20 mouse cellular contexts compared by ENCODE assay signal in genomic region chr17:49215281-49215680, GRCm38 (mm10).
DNase-seq lines count a peak whose midpoint lies in the region; ATAC-seq and TF ChIP-seq lines count a peak whose summit lies in the region.
"Had no signal": no experiment of that assay in that cellular context is flagged by ENCODE, and none has a peak within 500 bp of the region (broad histone marks: within the 10 kb centered on the region; RNA-seq: fewer than 3 reads in every experiment).

No protein-coding gene starts in this region.

- TF ChIP-seq POLR2A in brain, embryonic 14.5 days (IDR thresholded peaks at IDR 0.05; ENCODE audit: borderline replicate concordance, extremely low read depth, insufficient read depth, insufficient read length, poor library complexity, severe bottlenecking): no peak

- H3K4me3 ChIP-seq in hindbrain, postnatal 0 days (ENCODE audit: low read length): no peak overlapping the region
- no peak overlapping the region for H3K4me3 ChIP-seq in hindbrain, embryonic 12.5 days
- H3K4me3 ChIP-seq: embryonic facial prominence, embryonic 15.5 days; hindbrain, embryonic 13.5 days; left cerebral cortex, adult 2 months; limb, embryonic 10.5 days; midbrain, embryonic 13.5 days; neural tube, embryonic 15.5 days; stomach, embryonic 15.5 days had no signal

- no peaks in the 10 kb centered on the region for H3K36me3 ChIP-seq in hindbrain, postnatal 0 days (ENCODE audit: insufficient read depth, low read length)
- no peaks in the 10 kb centered on the region for H3K36me3 ChIP-seq in hindbrain, embryonic 12.5 days
- H3K36me3 ChIP-seq: embryonic facial prominence, embryonic 15.5 days; hindbrain, embryonic 13.5 days; limb, embryonic 10.5 days; midbrain, embryonic 13.5 days; neural tube, embryonic 15.5 days; stomach, embryonic 15.5 days had no signal

- no peaks in the 10 kb centered on the region for H3K4me1 ChIP-seq in hindbrain, postnatal 0 days (ENCODE audit: insufficient read depth, low read length)
- no peaks in the 10 kb centered on the region for H3K4me1 ChIP-seq in hindbrain, embryonic 12.5 days
- H3K4me1 ChIP-seq: embryonic facial prominence, embryonic 15.5 days; midbrain, embryonic 13.5 days; neural tube, embryonic 15.5 days; stomach, embryonic 15.5 days had no signal

- TF ChIP-seq CTCF in hindbrain, postnatal 0 days (IDR thresholded peaks at IDR 0.05; ENCODE audit: low read depth): no peak
- TF ChIP-seq CTCF in brain, embryonic 14.5 days (IDR thresholded peaks at IDR 0.05; ENCODE audit: borderline replicate concordance, extremely low read depth, insufficient read depth, insufficient read length): no peak

- no peaks in the 10 kb centered on the region for H3K9me3 ChIP-seq in hindbrain, postnatal 0 days (ENCODE audit: low read length)
- no peaks in the 10 kb centered on the region for H3K9me3 ChIP-seq in hindbrain, embryonic 12.5 days (replicated peaks)
- H3K9me3 ChIP-seq: embryonic facial prominence, embryonic 15.5 days; hindbrain, embryonic 13.5 days; limb, embryonic 10.5 days; midbrain, embryonic 13.5 days; neural tube, embryonic 15.5 days; stomach, embryonic 15.5 days had no signal

- DNase-seq in hindbrain, postnatal 0 days (ENCODE audit: low spot score): peak; percentile 51
- DNase-seq in brain, embryonic 14.5 days (ENCODE audit: low read depth): peak; percentile 34
- DNase-seq in cerebellum, adult 11-12 months: peak; percentile 93
- peak; percentile 91 to 95 for DNase-seq in cerebellum, postnatal 14 days
- DNase-seq: kidney, adult 8-10 months; kidney, postnatal 14 days; liver, postnatal 0 days; right cerebral cortex, postnatal 25 days; thymus, adult 2 months had no signal

- no peak overlapping the region for H3K4me2 ChIP-seq in hindbrain, postnatal 0 days (ENCODE audit: low read depth, low read length)
- no peak overlapping the region for H3K4me2 ChIP-seq in hindbrain, embryonic 12.5 days (replicated peaks)
- H3K4me2 ChIP-seq: embryonic facial prominence, embryonic 15.5 days; hindbrain, embryonic 13.5 days; midbrain, embryonic 13.5 days; neural tube, embryonic 15.5 days; stomach, embryonic 15.5 days had no signal

- 61% methylated on average over 8 of the region's 8 CpGs for WGBS in hindbrain, postnatal 0 days
- WGBS in hindbrain, embryonic 12.5 days: 84% methylated on average over 8 of the region's 8 CpGs

- no peaks in the 10 kb centered on the region for H3K27me3 ChIP-seq in hindbrain, postnatal 0 days (ENCODE audit: insufficient read depth, low read length)
- H3K27me3 ChIP-seq in hindbrain, embryonic 12.5 days: peaks cover 5% of the 10 kb centered on the region; the same call in 1 of the 2 replicates
- H3K27me3 ChIP-seq: embryonic facial prominence, embryonic 15.5 days; midbrain, embryonic 13.5 days; neural tube, embryonic 15.5 days; stomach, embryonic 15.5 days had no signal

- no peak overlapping the region for H3K27ac ChIP-seq in hindbrain, postnatal 0 days
- H3K27ac ChIP-seq in hindbrain, embryonic 12.5 days: no peak overlapping the region
- H3K27ac ChIP-seq: embryonic facial prominence, embryonic 15.5 days; hindbrain, embryonic 13.5 days; left cerebral cortex, adult 2 months; limb, embryonic 10.5 days; midbrain, embryonic 13.5 days; neural tube, embryonic 15.5 days; stomach, embryonic 15.5 days had no signal

- H3K9ac ChIP-seq in hindbrain, postnatal 0 days (replicated peaks; ENCODE audit: low read length): no peak overlapping the region
- no peak overlapping the region for H3K9ac ChIP-seq in hindbrain, embryonic 12.5 days
- H3K9ac ChIP-seq: embryonic facial prominence, embryonic 15.5 days; hindbrain, embryonic 13.5 days; liver, postnatal 0 days; midbrain, embryonic 13.5 days; neural tube, embryonic 15.5 days; stomach, embryonic 15.5 days had no signal

- ATAC-seq in hindbrain, postnatal 0 days: peak; percentile 52
- no peak for ATAC-seq in hindbrain, embryonic 12.5 days (ENCODE audit: low FRiP score)
- no peak for ATAC-seq in megakaryocyte progenitor cell, adult 5-6 weeks (replicated peaks; ENCODE audit: poor library complexity)
- no peak for ATAC-seq in megakaryocyte, adult 5-6 weeks (ENCODE audit: poor library complexity, severe bottlenecking)
- ATAC-seq: forebrain, embryonic 16.5 days; liver, postnatal 0 days; midbrain, embryonic 13.5 days had no signal

Comparison
In these comparisons a context has a peak if more than half of its experiments do, and no peak if none do; other contexts are left out.
1. DNase-seq: peak in every context shown above with its lines; median percentile 93 in cerebellum, adult 11-12 months; 93 in cerebellum, postnatal 14 days; 51 in hindbrain, postnatal 0 days; 34 in brain, embryonic 14.5 days.